Comparison of ENCODE assay signal across 8 mouse cellular contexts in the genomic region with DNA sequence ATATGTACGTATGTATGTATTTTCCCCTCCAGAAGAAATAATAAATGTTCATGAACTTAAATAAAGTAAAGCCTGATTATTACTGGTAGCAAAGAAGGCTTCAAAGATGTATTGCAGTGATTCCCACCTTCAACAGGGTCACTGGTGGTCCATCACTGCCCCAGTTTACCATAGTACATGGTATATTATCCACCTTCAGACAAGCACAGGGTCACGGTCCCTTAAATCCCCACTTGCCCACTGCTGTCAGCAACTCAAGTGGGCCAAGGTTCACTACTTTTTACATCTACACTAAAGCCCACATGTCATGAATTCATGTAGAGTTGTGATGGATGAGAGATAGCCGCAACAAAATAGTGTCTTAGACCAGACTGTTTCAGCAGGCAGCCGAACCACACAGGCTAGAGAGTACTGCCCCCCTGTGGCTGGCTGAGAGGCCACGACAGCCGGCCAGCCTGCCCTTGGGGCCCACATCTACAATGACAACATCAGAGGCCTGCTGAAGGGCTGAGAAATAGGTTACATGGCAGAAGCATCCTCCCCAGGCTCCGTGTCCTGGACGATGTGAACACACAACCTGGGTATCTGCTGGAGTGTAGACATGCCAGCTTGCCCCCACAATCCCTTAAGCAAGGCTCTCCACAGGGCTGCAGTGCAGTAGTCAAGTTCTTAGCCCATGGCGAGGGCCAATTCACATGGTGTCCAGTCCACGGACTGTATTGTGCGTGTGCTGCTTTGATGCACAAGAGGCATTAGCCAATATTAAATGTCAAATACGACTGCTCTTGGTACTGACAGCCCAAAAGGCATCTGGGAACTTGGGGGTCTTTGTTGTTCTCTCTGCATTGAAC. TPM values are rescaled to one million over a fixed set of nuclear protein-coding genes. Genes with fewer than 3 reads are reported as not detected.
DNase-seq lines count a peak whose midpoint lies in the region; ATAC-seq and TF ChIP-seq lines count a peak whose summit lies in the region.

No protein-coding gene starts in this region.

- H3K27me3 ChIP-seq in forebrain, embryonic 15.5 days: no peaks in the 10 kb centered on the region

- peak; percentile 69 for TF ChIP-seq CTCF in lung, adult 2 months (IDR thresholded peaks at IDR 0.05; ENCODE audit: insufficient read depth, low read length)

- ATAC-seq in forebrain, embryonic 15.5 days (replicated peaks): peak; percentile 55; the same call in 1 of the 2 replicates

- TF ChIP-seq POLR2A in lung, adult 2 months (IDR thresholded peaks at IDR 0.05; ENCODE audit: borderline replicate concordance, extremely low read depth, low read depth, low read length): no peak

- H3K9ac ChIP-seq in forebrain, embryonic 15.5 days (replicated peaks): no peak overlapping the region

- no peak overlapping the region for H3K27ac ChIP-seq in forebrain, embryonic 15.5 days (replicated peaks)

- H3K36me3 ChIP-seq in forebrain, embryonic 15.5 days: no peaks in the 10 kb centered on the region

- intact Hi-C loops in heart, postnatal 14 days (cut with DNase I): loop anchor here (1.0 to 10.0 kb wide), 2 partner anchors 83 to 181 kb away; no protein-coding TSS in a partner anchor

- H3K4me2 ChIP-seq in forebrain, embryonic 15.5 days (replicated peaks): no peak overlapping the region

- no peak overlapping the region for H3K4me3 ChIP-seq in forebrain, embryonic 15.5 days
- H3K4me3 ChIP-seq in lung, adult 2 months (replicated peaks; ENCODE audit: extremely low read depth, low read depth, low read length): no peak overlapping the region

- peak; percentile 53 for DNase-seq in ES-CJ7 (ENCODE audit: low read depth, low spot score)
- peak; percentile 28 for DNase-seq in cerebellum, adult 11-12 months
- DNase-seq in heart, postnatal 14 days: peak; percentile 84 to 90
- peak; percentile 66 to 90 for DNase-seq in kidney, postnatal 36 days
- peak; percentile 79 for DNase-seq in lung, adult 2 months
- peak; percentile 53 for DNase-seq in ovary, postnatal 10 days (ENCODE audit: low spot score)
- no peak for DNase-seq in B cell, adult 2 months

- H3K9me3 ChIP-seq in forebrain, embryonic 15.5 days: no peaks in the 10 kb centered on the region

- no peaks in the 10 kb centered on the region for H3K4me1 ChIP-seq in forebrain, embryonic 15.5 days
- no peaks in the 10 kb centered on the region for H3K4me1 ChIP-seq in lung, adult 2 months (ENCODE audit: control insufficient read depth, insufficient read depth, low read length)

- WGBS in forebrain, embryonic 15.5 days: 55% methylated on average over 12 of the region's 12 CpGs
- 51% methylated on average over 12 of the region's 12 CpGs for WGBS in lung, adult 2 months

RNA-seq across cellular contexts. Expression of a gene that starts 29.6 kb away (rescaled TPM):
- polyA plus RNA-seq in forebrain, embryonic 15.5 days (2015; fragmentation: Nextera tagmentation; extraction: Ambion mirVana): 21.9 and 23.2 TPM in 2 replicates
- 100 to 1,000 TPM; 126 to 133 TPM for total RNA-seq in heart, postnatal 14 days (2021)
- 58.9 and 64.8 TPM in 2 replicates for polyA plus RNA-seq in lung, adult 2 months (2012; rRNA removed)

Comparison
In these comparisons a context has a peak if more than half of its experiments do, and no peak if none do; other contexts are left out.
1. DNase-seq: peak in ES-CJ7 (single experiment), cerebellum, adult 11-12 months (single experiment), heart, postnatal 14 days (2 of 2), kidney, postnatal 36 days (2 of 2), lung, adult 2 months (single experiment) and ovary, postnatal 10 days (single experiment); none in B cell, adult 2 months (0 of 2).